10 mouse cellular contexts compared by ENCODE assay signal in genomic region chr1:127347878-127348620, GRCm38 (mm10).
A peak's percentile ranks its signal among the peaks of the same experiment; 100 is the strongest.
DNase-seq lines count a peak whose midpoint lies in the region; ATAC-seq lines count a peak whose summit lies in the region.
"Had no signal": no experiment of that assay in that cellular context is flagged by ENCODE, and none has a peak within 500 bp of the region (broad histone marks: within the 10 kb centered on the region; RNA-seq: fewer than 3 reads in every experiment).

No protein-coding gene starts in this region.

- no peaks in the 10 kb centered on the region for H3K9me3 ChIP-seq in kidney, embryonic 15.5 days (replicated peaks)
- no peaks in the 10 kb centered on the region for H3K9me3 ChIP-seq in heart, embryonic 10.5 days
- no peaks in the 10 kb centered on the region for H3K9me3 ChIP-seq in neural tube, embryonic 12.5 days
- H3K9me3 ChIP-seq: hindbrain, embryonic 13.5 days had no signal

- H3K36me3 ChIP-seq in kidney, embryonic 15.5 days: no peaks in the 10 kb centered on the region
- H3K36me3 ChIP-seq in heart, embryonic 10.5 days: no peaks in the 10 kb centered on the region
- H3K36me3 ChIP-seq in neural tube, embryonic 12.5 days: no peaks in the 10 kb centered on the region
- H3K36me3 ChIP-seq: hindbrain, embryonic 13.5 days had no signal

- H3K27me3 ChIP-seq in kidney, embryonic 15.5 days: no peaks in the 10 kb centered on the region
- no peaks in the 10 kb centered on the region for H3K27me3 ChIP-seq in heart, embryonic 10.5 days (ENCODE audit: insufficient read depth, poor library complexity, severe bottlenecking)
- no peaks in the 10 kb centered on the region for H3K27me3 ChIP-seq in neural tube, embryonic 12.5 days (replicated peaks)
- H3K27me3 ChIP-seq: hindbrain, embryonic 13.5 days had no signal

- no peak for DNase-seq in kidney, adult 18-20 months
- DNase-seq in Muller cell, postnatal 12 days (ENCODE audit: inconsistent ontology term): peak; percentile 36
- no peak for DNase-seq in heart, embryonic 10.5 days (ENCODE audit: low spot score)
- DNase-seq in kidney, postnatal 4 days: no peak
- DNase-seq in spleen, postnatal 14 days (ENCODE audit: low spot score in 2 of 2): no peak
- DNase-seq: adrenal gland, adult 8-10 months had no signal

- peaks cover 25% of the 10 kb centered on the region for H3K4me1 ChIP-seq in kidney, embryonic 15.5 days
- H3K4me1 ChIP-seq in heart, embryonic 10.5 days: peaks cover 81% of the 10 kb centered on the region
- H3K4me1 ChIP-seq in neural tube, embryonic 12.5 days: peaks cover 6% of the 10 kb centered on the region; the same call in 1 of the 2 replicates

- WGBS in kidney, embryonic 15.5 days: 84% methylated on average over 3 of the region's 3 CpGs
- 73% methylated on average over 3 of the region's 3 CpGs for WGBS in heart, embryonic 10.5 days
- 92% methylated on average over 3 of the region's 3 CpGs for WGBS in neural tube, embryonic 12.5 days

- H3K27ac ChIP-seq in kidney, embryonic 15.5 days: no peak overlapping the region
- peak overlapping the region; percentile 56; the same call in 1 of the 2 replicates for H3K27ac ChIP-seq in heart, embryonic 10.5 days
- H3K27ac ChIP-seq in neural tube, embryonic 12.5 days: no peak overlapping the region
- H3K27ac ChIP-seq: hindbrain, embryonic 13.5 days had no signal

- H3K4me2 ChIP-seq in kidney, embryonic 15.5 days: no peak overlapping the region
- H3K4me2 ChIP-seq in neural tube, embryonic 12.5 days (replicated peaks): no peak overlapping the region
- H3K4me2 ChIP-seq: hindbrain, embryonic 13.5 days had no signal

- ATAC-seq in kidney, embryonic 15.5 days (replicated peaks; ENCODE audit: low FRiP score): 0 out of 2 replicates have a peak, but pooled peaks have one; percentile 10
- 0 out of 2 replicates have a peak, but pooled peaks have one; percentile 15 for ATAC-seq in neural tube, embryonic 12.5 days (ENCODE audit: low FRiP score, low read depth)
- no peak for ATAC-seq in erythroblast, adult 5-6 weeks (replicated peaks; ENCODE audit: low FRiP score, poor library complexity, severe bottlenecking)

- H3K9ac ChIP-seq in kidney, embryonic 15.5 days: no peak overlapping the region
- H3K9ac ChIP-seq in neural tube, embryonic 12.5 days: no peak overlapping the region
- H3K9ac ChIP-seq: hindbrain, embryonic 13.5 days had no signal

- no peak overlapping the region for H3K4me3 ChIP-seq in kidney, embryonic 15.5 days (replicated peaks)
- H3K4me3 ChIP-seq in heart, embryonic 10.5 days: no peak overlapping the region
- H3K4me3 ChIP-seq in neural tube, embryonic 12.5 days: no peak overlapping the region
- H3K4me3 ChIP-seq: hindbrain, embryonic 13.5 days had no signal
